Mouse (Mus musculus) MEL (cell line): ENCODE data around the gene Zic2. TPM values are rescaled to one million over a fixed set of nuclear protein-coding genes. Genes with fewer than 3 reads are reported as not detected.

ENCODE experiments used
- DNase-seq: peaks from one replicate; pipeline ENCODE4 v3.0.0; 2011; ENCODE audit warnings: low read depth, low spot score
- H3K27ac ChIP-seq: 2 replicates; pipeline ENCODE4 v1.5.1; 2012; ENCODE audit warnings: low read depth, mild to moderate bottlenecking, control low read depth, low read length, moderate library complexity; ENCODE audit not compliant: control insufficient read depth
- H3K27me3 ChIP-seq, 2 experiments: fragments of 150-350 bp in 1 of 2; sonication (generic) in 1 of 2; 2 replicates each; pipeline ENCODE4 v1.6.1; 2012; ENCODE audit warnings: low read length in 2 of 2, mild to moderate bottlenecking in 2 of 2, improper control_type of control experiment in 1 of 2, moderate library complexity in 1 of 2; ENCODE audit not compliant: insufficient read depth in 2 of 2, control insufficient read depth in 1 of 2
- H3K36me3 ChIP-seq, 2 experiments: 2 replicates each; pipeline ENCODE4 v1.6.1; 2012 to 2014; ENCODE audit warnings: low read length in 2 of 2, improper control_type of control experiment in 1 of 2, inconsistent platforms in 1 of 2, mild to moderate bottlenecking in 1 of 2; ENCODE audit not compliant: insufficient read depth in 2 of 2, control insufficient read depth in 1 of 2
- H3K4me1 ChIP-seq, 2 experiments: fragments of 150-350 bp in 1 of 2; sonication (generic) in 1 of 2; 2 replicates each; pipeline ENCODE4 v1.6.1; 2012; ENCODE audit warnings: low read length in 2 of 2, improper control_type of control experiment in 1 of 2, mild to moderate bottlenecking in 1 of 2; ENCODE audit not compliant: insufficient read depth in 2 of 2, control insufficient read depth in 1 of 2
- H3K4me3 ChIP-seq, 2 experiments: fragments of 150-350 bp in 1 of 2; sonication (generic) in 1 of 2; 2 replicates each; pipeline ENCODE4 v1.5.1; 2012; ENCODE audit warnings: low read depth in 2 of 2, low read length in 2 of 2, mild to moderate bottlenecking in 2 of 2, moderate library complexity in 2 of 2, control low read depth in 1 of 2, improper control_type of control experiment in 1 of 2; ENCODE audit not compliant: control insufficient read depth in 1 of 2, insufficient read depth in 1 of 2
- H3K79me2 ChIP-seq: 2 replicates; pipeline ENCODE4 v1.6.1; 2012; ENCODE audit warnings: mild to moderate bottlenecking, low read length, moderate library complexity; ENCODE audit not compliant: control insufficient read depth, poor library complexity, insufficient read depth
- H3K9ac ChIP-seq: 2 replicates; pipeline ENCODE4 v1.6.1; 2012; ENCODE audit warnings: low read depth, mild to moderate bottlenecking, control low read depth, low read length, moderate library complexity; ENCODE audit not compliant: control insufficient read depth, poor library complexity, severe bottlenecking
- H3K9me3 ChIP-seq: fragments of 150-350 bp; sonication (generic); replicated peaks from 2 replicates; pipeline ENCODE4 v1.6.1; 2012; ENCODE audit warnings: mild to moderate bottlenecking, low read length, improper control_type of control experiment, moderate library complexity; ENCODE audit not compliant: insufficient read depth
- CHD1 ChIP-seq: IDR thresholded peaks from 2 replicates; pipeline ENCODE4 v1.6.1; 2012; ENCODE audit warnings: low read depth, mild to moderate bottlenecking, inconsistent platforms, low read length, improper control_type of control experiment
- CHD2 ChIP-seq: IDR thresholded peaks from 2 replicates; pipeline ENCODE4 v1.6.1; 2011; ENCODE audit warnings: low read length, improper control_type of control experiment
- CTCF ChIP-seq, 3 experiments: IDR thresholded peaks in 2 of 3; conservative IDR thresholded peaks in 1 of 3; 2 replicates each; pipeline ENCODE4 v1.5.1; 2011 to 2012; ENCODE audit warnings: low read length in 3 of 3, low read depth in 2 of 3, mild to moderate bottlenecking in 2 of 3, improper control_type of control experiment in 1 of 3, inconsistent platforms in 1 of 3, mixed read lengths in 1 of 3, moderate library complexity in 1 of 3; ENCODE audit not compliant: control insufficient read depth in 1 of 3, insufficient read depth in 1 of 3, poor library complexity in 1 of 3, severe bottlenecking in 1 of 3
- ELF1 ChIP-seq: IDR thresholded peaks from 2 replicates; pipeline ENCODE4 v1.6.1; 2014; ENCODE audit warnings: low read depth, mild to moderate bottlenecking, inconsistent platforms, low read length, improper control_type of control experiment, moderate library complexity
- EP300 ChIP-seq, 2 experiments: IDR thresholded peaks; 2 replicates each; pipeline ENCODE4 v1.6.1; 2011; ENCODE audit warnings: improper control_type of control experiment in 2 of 2, low read length in 2 of 2, low read depth in 1 of 2, mild to moderate bottlenecking in 1 of 2
- ETS1 ChIP-seq: IDR thresholded peaks from 2 replicates; pipeline ENCODE4 v1.6.1; 2012; ENCODE audit warnings: low read depth, mild to moderate bottlenecking, inconsistent platforms, low read length, improper control_type of control experiment, moderate library complexity
- GABPA ChIP-seq: IDR thresholded peaks from 2 replicates; pipeline ENCODE4 v1.6.1; 2012; ENCODE audit warnings: low read depth, mild to moderate bottlenecking, inconsistent platforms, low read length, improper control_type of control experiment, moderate library complexity
- GATA1 ChIP-seq: IDR thresholded peaks from 2 replicates; pipeline ENCODE4 v1.6.1; 2011; ENCODE audit warnings: low read depth, low read length, improper control_type of control experiment
- HCFC1 ChIP-seq: IDR thresholded peaks from 2 replicates; pipeline ENCODE4 v1.6.1; 2012; ENCODE audit warnings: low read depth, mild to moderate bottlenecking, inconsistent platforms, low read length, improper control_type of control experiment, moderate library complexity
- KAT2A ChIP-seq: conservative IDR thresholded peaks from 2 replicates; pipeline ENCODE4 v1.6.1; 2012; ENCODE audit warnings: low read depth, low read length, improper control_type of control experiment, inconsistent platforms
- MAX ChIP-seq: IDR thresholded peaks from 2 replicates; pipeline ENCODE4 v1.6.1; 2011; ENCODE audit warnings: low read length, improper control_type of control experiment
- MAZ ChIP-seq: IDR thresholded peaks from 2 replicates; pipeline ENCODE4 v1.6.1; 2012; ENCODE audit warnings: low read depth, mild to moderate bottlenecking, inconsistent platforms, low read length, improper control_type of control experiment
- MXI1 ChIP-seq: IDR thresholded peaks from 2 replicates; pipeline ENCODE4 v1.6.1; 2011; ENCODE audit warnings: mild to moderate bottlenecking, low read depth, low read length, improper control_type of control experiment
- MYB ChIP-seq: IDR thresholded peaks from 2 replicates; pipeline ENCODE4 v1.6.1; 2011; ENCODE audit warnings: mild to moderate bottlenecking, low read depth, low read length, improper control_type of control experiment
- MYC ChIP-seq: IDR thresholded peaks from 2 replicates; pipeline ENCODE4 v1.6.1; 2011; ENCODE audit warnings: low read depth, mild to moderate bottlenecking, low read length, improper control_type of control experiment, moderate library complexity
- NELFE ChIP-seq: IDR thresholded peaks from 2 replicates; pipeline ENCODE4 v1.6.1; 2011; ENCODE audit warnings: low read depth, low read length, improper control_type of control experiment
- POLR2A ChIP-seq, 2 experiments: IDR thresholded peaks; 2 replicates each; pipeline ENCODE4 v1.6.1; 2011 to 2012; ENCODE audit warnings: low read length in 2 of 2, mild to moderate bottlenecking in 2 of 2, control low read depth in 1 of 2, improper control_type of control experiment in 1 of 2, low read depth in 1 of 2, moderate library complexity in 1 of 2; ENCODE audit not compliant: control insufficient read depth in 1 of 2, insufficient read depth in 1 of 2, poor library complexity in 1 of 2
- RCOR1 ChIP-seq: IDR thresholded peaks from 2 replicates; pipeline ENCODE4 v1.6.1; 2012; ENCODE audit warnings: low read depth, mild to moderate bottlenecking, inconsistent platforms, low read length, improper control_type of control experiment
- TCF12 ChIP-seq: IDR thresholded peaks from 2 replicates; pipeline ENCODE4 v1.6.1; 2014; ENCODE audit warnings: low read depth, mild to moderate bottlenecking, inconsistent platforms, low read length, improper control_type of control experiment, moderate library complexity
- UBTF ChIP-seq: IDR thresholded peaks from 2 replicates; pipeline ENCODE4 v1.6.1; 2012; ENCODE audit warnings: low read depth, mild to moderate bottlenecking, inconsistent platforms, low read length, improper control_type of control experiment, moderate library complexity, borderline replicate concordance; ENCODE audit not compliant: insufficient read depth
- USF1 ChIP-seq: IDR thresholded peaks from 2 replicates; pipeline ENCODE4 v1.6.1; 2014; ENCODE audit warnings: low read depth, mild to moderate bottlenecking, inconsistent platforms, low read length, improper control_type of control experiment, moderate library complexity
- USF2 ChIP-seq, 2 experiments: IDR thresholded peaks; 2 replicates each; pipeline ENCODE4 v1.6.1; 2011 to 2012; ENCODE audit warnings: improper control_type of control experiment in 2 of 2, low read length in 2 of 2, borderline replicate concordance in 1 of 2, inconsistent platforms in 1 of 2, low read depth in 1 of 2, mild to moderate bottlenecking in 1 of 2; ENCODE audit not compliant: insufficient read depth in 1 of 2
- ZMIZ1 ChIP-seq: IDR thresholded peaks from 2 replicates; pipeline ENCODE4 v1.6.1; 2012; ENCODE audit warnings: low read depth, mild to moderate bottlenecking, inconsistent platforms, low read length, improper control_type of control experiment, moderate library complexity
- ZNF384 ChIP-seq: IDR thresholded peaks from 2 replicates; pipeline ENCODE4 v1.6.1; 2012; ENCODE audit warnings: low read depth, mild to moderate bottlenecking, inconsistent platforms, low read length, improper control_type of control experiment
- polyA plus RNA-seq, 2 experiments: library from polyadenylated mRNA; stranded (reverse) in 1 of 2; unstranded in 1 of 2; fragments of >175 nt in 1 of 2; fragments of >200 nt in 1 of 2; gene quantifications; 2 replicates each; pipeline versions ENCODE4 v1.2.1 to v1.2.4; 2012; ENCODE audit warnings: low replicate concordance in 2 of 2, low read depth in 1 of 2; ENCODE audit not compliant: insufficient read length in 2 of 2, insufficient read depth in 1 of 2, missing spikeins in 1 of 2
- total RNA-seq: library from RNA; depleted of rRNA; stranded (reverse); fragments of 300-350 nt; gene quantifications from 2 replicates; pipeline ENCODE4 v1.2.3, GENCODE M21; 2012

The Zic2 gene
- total and polyA plus RNA-seq, 3 experiments, result 1.1 TPM; not detected in 2

- H3K9ac ChIP-seq, result no peak overlapping the region
- H3K36me3 ChIP-seq, result no peaks in the 10 kb centered on the region
Measured at GRCm38 (mm10) chr14:122485635-122486181, 10.5 kb downstream of the Zic2 start.

GRCm38 (mm10) chr14:122486611-122487010 is 11.4 kb downstream of the Zic2 start:
- Histone ChIP-seq H3K9ac (no peak overlapping the region), H3K27ac (no peak overlapping the region), H3K36me3 (no peaks in the 10 kb centered on the region), H3K79me2 (no peaks in the 10 kb centered on the region), H3K9me3 (no peaks in the 10 kb centered on the region), H3K27me3 (no peaks in the 10 kb centered on the region), H3K4me3 (no peak overlapping the region), H3K4me1 (no peaks in the 10 kb centered on the region)
- DNase-seq, result no peak
- TF ChIP-seq USF1 (no peak), NELFE (no peak), USF2 (IDR thresholded peaks at IDR 0.05; ENCODE audit: borderline replicate concordance in 1 of 2, insufficient read depth in 1 of 2, low read depth in 1 of 2, low read length in 2 of 2) (no peak), CHD2 (no peak), RCOR1 (no peak), EP300 (IDR thresholded peaks at IDR 0.05; ENCODE audit: low read depth in 1 of 2, low read length in 2 of 2) (no peak), POLR2A (IDR thresholded peaks at IDR 0.05; ENCODE audit: control insufficient read depth in 1 of 2, insufficient read depth in 1 of 2, low read depth in 1 of 2, low read length in 2 of 2, poor library complexity in 1 of 2) (no peak), HCFC1 (no peak), MAZ (no peak), UBTF (no peak), CHD1 (no peak), MXI1 (no peak)
- TF ChIP-seq, all 39 proteins: peak for 0

More at GRCm38 (mm10) chr14:122485635-122486181, 10.5 kb downstream of the Zic2 start:
- H3K4me3 ChIP-seq, result no peak overlapping the region
- no peaks in the 10 kb centered on the region for H3K27me3 ChIP-seq
- H3K27ac ChIP-seq, result no peak overlapping the region
- no peaks in the 10 kb centered on the region for H3K9me3 ChIP-seq
- no peak for TF ChIP-seq USF1
- no peak for TF ChIP-seq RCOR1
- TF ChIP-seq HCFC1, result no peak
- TF ChIP-seq, all 39 proteins: peak for 0
- no peaks in the 10 kb centered on the region for H3K4me1 ChIP-seq
- peak; percentile 12 for DNase-seq
- no peaks in the 10 kb centered on the region for H3K79me2 ChIP-seq

GRCm38 (mm10) chr14:122487366-122487765 is 12.1 kb downstream of the Zic2 start:
- Histone ChIP-seq H3K27ac (no peak overlapping the region), H3K9me3 (no peaks in the 10 kb centered on the region), H3K36me3 (no peaks in the 10 kb centered on the region), H3K79me2 (no peaks in the 10 kb centered on the region), H3K4me1 (no peaks in the 10 kb centered on the region), H3K9ac (no peak overlapping the region), H3K27me3 (no peaks in the 10 kb centered on the region), H3K4me3 (no peak overlapping the region)
- no peak for TF ChIP-seq CTCF (IDR thresholded peaks at IDR 0.05 in 2 of 3, conservative IDR thresholded peaks at IDR 0.05 in 1 of 3; ENCODE audit: control insufficient read depth in 1 of 3, insufficient read depth in 1 of 3, low read depth in 2 of 3, low read length in 3 of 3, poor library complexity in 1 of 3, severe bottlenecking in 1 of 3)
- TF ChIP-seq EP300 (IDR thresholded peaks at IDR 0.05; ENCODE audit: low read depth in 1 of 2, low read length in 2 of 2), result no peak
- TF ChIP-seq GABPA, result no peak
- no peak for TF ChIP-seq ZNF384
- no peak for TF ChIP-seq ZMIZ1
- no peak for TF ChIP-seq RCOR1
- no peak for TF ChIP-seq MXI1
- no peak for TF ChIP-seq MAX
- TF ChIP-seq GATA1, result no peak
- no peak for TF ChIP-seq KAT2A
- TF ChIP-seq ELF1, result no peak
- no peak for TF ChIP-seq MYB
- no peak for TF ChIP-seq ETS1
- no peak for TF ChIP-seq MYC
- TF ChIP-seq USF2 (IDR thresholded peaks at IDR 0.05; ENCODE audit: borderline replicate concordance in 1 of 2, insufficient read depth in 1 of 2, low read depth in 1 of 2, low read length in 2 of 2), result no peak
- TF ChIP-seq CHD1, result no peak
- no peak for TF ChIP-seq TCF12
- no peak for TF ChIP-seq UBTF
- no peak for DNase-seq
